Mouse (Mus musculus) hindbrain, embryonic 11.5 days (tissue): ENCODE data around the gene Khdrbs1. TPM values are rescaled to one million over a fixed set of nuclear protein-coding genes. Genes with fewer than 3 reads are reported as not detected.

ENCODE experiments used
- ATAC-seq: fragments of 200-750 bp; cut with Nextera tagmentation; 2 replicates; pipeline ENCODE4 v1.8.0; 2017; ENCODE audit warnings: mild to moderate bottlenecking, moderate TSS enrichment, moderate library complexity; ENCODE audit not compliant: low FRiP score
- DNase-seq: peaks from one replicate; pipeline ENCODE4 v3.0.0-alpha.2; 2015; ENCODE audit warnings: low spot score
- H3K27ac ChIP-seq: fragments of 300-500 bp; sonication (generic); 2 replicates; pipeline ENCODE4 v1.5.1; 2014; ENCODE audit warnings: mild to moderate bottlenecking, low read depth, low read length
- H3K27me3 ChIP-seq: fragments of 300-500 bp; sonication (generic); 2 replicates; pipeline ENCODE4 v1.6.1; 2014; ENCODE audit warnings: mild to moderate bottlenecking, low read length, moderate library complexity, mixed read lengths; ENCODE audit not compliant: control insufficient read depth, insufficient read depth
- H3K36me3 ChIP-seq: fragments of 300-500 bp; sonication (generic); 2 replicates; pipeline ENCODE4 v1.6.1; 2014; ENCODE audit warnings: mild to moderate bottlenecking, low read length, moderate library complexity, mixed read lengths; ENCODE audit not compliant: control insufficient read depth, insufficient read depth
- H3K4me1 ChIP-seq: fragments of 300-500 bp; sonication (generic); replicated peaks from 2 replicates; pipeline ENCODE4 v1.6.1; 2014; ENCODE audit warnings: low read length, mixed read lengths; ENCODE audit not compliant: control insufficient read depth, insufficient read depth
- H3K4me2 ChIP-seq: fragments of 300-500 bp; sonication (generic); replicated peaks from 2 replicates; pipeline ENCODE4 v1.6.1; 2014; ENCODE audit warnings: mild to moderate bottlenecking, low read depth, low read length
- H3K4me3 ChIP-seq: fragments of 300-500 bp; sonication (generic); 2 replicates; pipeline ENCODE4 v1.5.1; 2014; ENCODE audit warnings: low read depth, low read length
- H3K9ac ChIP-seq: fragments of 300-500 bp; sonication (generic); 2 replicates; pipeline ENCODE4 v1.6.1; 2014; ENCODE audit warnings: low read depth, low read length
- H3K9me3 ChIP-seq: fragments of 300-500 bp; sonication (generic); 2 replicates; pipeline ENCODE4 v1.6.1; 2016; ENCODE audit warnings: low read length; ENCODE audit not compliant: control insufficient read depth
- WGBS: fragments of 180-500 bp; shearing (Covaris S2); extraction: QIAGEN DNeasy Blood & Tissue Kit; methylation state at CpG from one replicate; pipeline ENCODE4 v1.1.7; 2014; 5-methylcytosine and 5-hydroxymethylcytosine counted together
- polyA plus RNA-seq: library from polyadenylated mRNA; unstranded; fragments of >200 nt; fragmentation: Nextera tagmentation; extraction: Ambion mirVana; gene quantifications from 2 replicates; pipeline ENCODE4 v1.2.1, GENCODE M21; 2014

Khdrbs1 gene
- polyA plus RNA-seq, 1 experiment from 2014 or later = 158 TPM

GRCm38 (mm10) chr4:129683901-129684493 lies 58.1 kb downstream of the Khdrbs1 start:
- Histone ChIP-seq H3K27ac (no peak overlapping the region), H3K9ac (no peak overlapping the region), H3K27me3 (no peaks in the 10 kb centered on the region), H3K36me3 (peaks cover 14% of the 10 kb centered on the region; the same call in 1 of the 2 replicates), H3K4me2 (no peak overlapping the region), H3K4me3 (no peak overlapping the region), H3K4me1 (no peaks in the 10 kb centered on the region), H3K9me3 (no peaks in the 10 kb centered on the region)
- ATAC-seq = no peak
- no peak for DNase-seq
- WGBS = 87% methylated on average over 11 of the region's 11 CpGs

- no peaks in the 10 kb centered on the region for H3K27me3 ChIP-seq
- DNase-seq (no peak), ATAC-seq (no peak)
- no peak overlapping the region for H3K4me2 ChIP-seq
- H3K4me1 ChIP-seq = no peaks in the 10 kb centered on the region
- no peak overlapping the region for H3K4me3 ChIP-seq
- peaks cover 13% of the 10 kb centered on the region; the same call in 1 of the 2 replicates for H3K36me3 ChIP-seq
- no peak overlapping the region for H3K27ac ChIP-seq
- 98% methylated on average over 11 of the region's 11 CpGs for WGBS
- no peaks in the 10 kb centered on the region for H3K9me3 ChIP-seq
- no peak overlapping the region for H3K9ac ChIP-seq
Observed at GRCm38 (mm10) chr4:129681837-129682236, 60.3 kb downstream of the Khdrbs1 start.

- H3K9ac ChIP-seq = peak overlapping the region; percentile 95
- ATAC-seq = peak; percentile 15; the same call in 1 of the 2 replicates
- WGBS = 8% methylated on average over 10 of the region's 10 CpGs
- H3K4me3 ChIP-seq = peak overlapping the region; percentile 98
- H3K36me3 ChIP-seq = 0 out of 2 replicates have a peak, but pooled peaks cover 4% of the 10 kb centered on the region
- peak overlapping the region; percentile 87 for H3K4me2 ChIP-seq
- H3K9me3 ChIP-seq = no peaks in the 10 kb centered on the region
- H3K27me3 ChIP-seq = no peaks in the 10 kb centered on the region
- peak overlapping the region; percentile 17; the same call in 1 of the 2 replicates for H3K27ac ChIP-seq
- no peaks in the 10 kb centered on the region for H3K4me1 ChIP-seq
- no peak for DNase-seq
Observed at GRCm38 (mm10) chr4:129672878-129673449, 69.1 kb downstream of the Khdrbs1 start.

GRCm38 (mm10) chr4:129672083-129672877 lies 69.8 kb downstream of the Khdrbs1 start, which contains the start of gene Kpna6:
TSS of gene Kpna6 (minus strand) at chr4:129672767.
- H3K27ac ChIP-seq = peak within 1 kb of the TSS; percentile 89
- 0% methylated on average over 58 of the region's 65 CpGs for WGBS

GRCm38 (mm10) chr4:129671491-129672082 lies 70.5 kb downstream of the Khdrbs1 start:
- H3K27me3 ChIP-seq = no peaks in the 10 kb centered on the region
- 0 out of 2 replicates have a peak, but pooled peaks cover 1% of the 10 kb centered on the region for H3K36me3 ChIP-seq
- ATAC-seq (no peak), DNase-seq (peak; percentile 77)
- peak overlapping the region; percentile 89; the same call in 1 of the 2 replicates for H3K27ac ChIP-seq
- H3K9ac ChIP-seq = peak overlapping the region; percentile 95
- peak overlapping the region; percentile 98 for H3K4me3 ChIP-seq
- H3K4me1 ChIP-seq = no peaks in the 10 kb centered on the region
- H3K9me3 ChIP-seq = no peaks in the 10 kb centered on the region
- peak overlapping the region; percentile 87 for H3K4me2 ChIP-seq
- WGBS = 7% methylated on average over 12 of the region's 12 CpGs

More at GRCm38 (mm10) chr4:129672083-129672877, 69.8 kb downstream of the Khdrbs1 start, which contains the start of gene Kpna6:
- 0 out of 2 replicates have a peak, but pooled peaks cover 4% of the 10 kb centered on the region for H3K36me3 ChIP-seq
- H3K4me2 ChIP-seq = peak within 1 kb of the TSS; percentile 87
- ATAC-seq (peak; percentile 93), DNase-seq (peak; percentile 93)
- no peaks in the 10 kb centered on the region for H3K4me1 ChIP-seq
- peak within 1 kb of the TSS; percentile 98 for H3K4me3 ChIP-seq
- peak within 1 kb of the TSS; percentile 95 for H3K9ac ChIP-seq
- H3K9me3 ChIP-seq = no peaks in the 10 kb centered on the region
- no peaks in the 10 kb centered on the region for H3K27me3 ChIP-seq

- no peak overlapping the region for H3K27ac ChIP-seq
- no peaks in the 10 kb centered on the region for H3K27me3 ChIP-seq
- H3K4me1 ChIP-seq = no peaks in the 10 kb centered on the region
- ATAC-seq = no peak
- no peaks in the 10 kb centered on the region for H3K9me3 ChIP-seq
- H3K4me2 ChIP-seq = no peak overlapping the region
- H3K4me3 ChIP-seq = no peak overlapping the region
- 93% methylated on average over 3 of the region's 3 CpGs for WGBS
- 0 out of 2 replicates have a peak, but pooled peaks cover 3% of the 10 kb centered on the region for H3K36me3 ChIP-seq
- no peak for DNase-seq
- no peak overlapping the region for H3K9ac ChIP-seq
Observed at GRCm38 (mm10) chr4:129662255-129662813, 79.8 kb downstream of the Khdrbs1 start.

- Histone ChIP-seq H3K4me3 (no peak overlapping the region), H3K27ac (no peak overlapping the region), H3K4me1 (no peaks in the 10 kb centered on the region), H3K4me2 (no peak overlapping the region), H3K9ac (no peak overlapping the region), H3K27me3 (no peaks in the 10 kb centered on the region), H3K9me3 (no peaks in the 10 kb centered on the region), H3K36me3 (0 out of 2 replicates have a peak, but pooled peaks cover 4% of the 10 kb centered on the region)
- no peak for ATAC-seq
- 93% methylated on average over 3 of the region's 3 CpGs for WGBS
- DNase-seq = no peak
Observed at GRCm38 (mm10) chr4:129661584-129661983, 80.5 kb downstream of the Khdrbs1 start.

GRCm38 (mm10) chr4:129654770-129655169 lies 87.3 kb downstream of the Khdrbs1 start:
- DNase-seq = no peak
- H3K4me3 ChIP-seq = no peak overlapping the region
- ATAC-seq = no peak
- H3K4me2 ChIP-seq = no peak overlapping the region
- WGBS = 92% methylated on average over 14 of the region's 14 CpGs
- no peaks in the 10 kb centered on the region for H3K4me1 ChIP-seq
- H3K27ac ChIP-seq = no peak overlapping the region
- H3K27me3 ChIP-seq = no peaks in the 10 kb centered on the region
- H3K9ac ChIP-seq = no peak overlapping the region
- H3K36me3 ChIP-seq = peaks cover 10% of the 10 kb centered on the region
- H3K9me3 ChIP-seq = no peaks in the 10 kb centered on the region
